Mouse (Mus musculus) spleen, adult 2 months (tissue): Measurements from ENCODE around the gene Dao.

Experiments
- CTCF ChIP-seq: fragments of 200-500 bp; IDR thresholded peaks from 2 replicates; pipeline ENCODE4 v1.5.1; 2011; ENCODE audit warnings: mild to moderate bottlenecking, inconsistent platforms; ENCODE audit not compliant: insufficient read depth, insufficient read length, insufficient replicate concordance; ENCODE audit errors: extremely low read depth
- POLR2A ChIP-seq: fragments of 200-500 bp; IDR thresholded peaks from 2 replicates; pipeline ENCODE4 v1.6.1; 2011; ENCODE audit warnings: low read depth, low read length, inconsistent platforms

GRCm38 (mm10) chr5:113977309-113977708 is 26.2 kb upstream of the Dao start:
- TF ChIP-seq POLR2A, result no peak
- TF ChIP-seq CTCF, result no peak
